14 mouse cellular contexts compared by ENCODE assay signal in genomic region chr10:53997301-53997700, GRCm38 (mm10).
"Had no signal": no experiment of that assay in that cellular context is flagged by ENCODE, and none has a peak within 500 bp of the region (broad histone marks: within the 10 kb centered on the region; RNA-seq: fewer than 3 reads in every experiment).

No protein-coding gene starts in this region.

- DNase-seq: right cerebral cortex, adult 18-20 months; right cerebral cortex, postnatal 14 days; right cerebral cortex, postnatal 25 days; right cerebral cortex, postnatal 4 days; spleen, adult 18-20 months; thymus, adult 18-20 months; thymus, adult 2 months; thymus, postnatal 14 days; thymus, postnatal 25 days; thymus, postnatal 36 days; thymus, postnatal 4 days had no signal

- H3K4me3 ChIP-seq: neural tube, embryonic 15.5 days; stomach, embryonic 15.5 days had no signal

- H3K9ac ChIP-seq: neural tube, embryonic 15.5 days; stomach, embryonic 15.5 days had no signal

- H3K9me3 ChIP-seq: neural tube, embryonic 15.5 days; stomach, embryonic 15.5 days had no signal

- H3K36me3 ChIP-seq: neural tube, embryonic 15.5 days; stomach, embryonic 15.5 days had no signal

- H3K4me2 ChIP-seq: neural tube, embryonic 15.5 days; stomach, embryonic 15.5 days had no signal

- H3K4me1 ChIP-seq: neural tube, embryonic 15.5 days; stomach, embryonic 15.5 days had no signal

- H3K27me3 ChIP-seq: neural tube, embryonic 15.5 days; stomach, embryonic 15.5 days had no signal

- H3K27ac ChIP-seq: neural tube, embryonic 15.5 days; stomach, embryonic 15.5 days; stomach, postnatal 0 days had no signal
